Mouse (Mus musculus): ENCODE data around the gene Dock2.

The Dock2 gene

GRCm38 (mm10) chr11:34194158-34194941 is 589.3 kb downstream of the Dock2 start:
- no peak for DNase-seq (ENCODE audit: inconsistent ontology term)

GRCm38 (mm10) chr11:34193658-34194057 is 590.0 kb downstream of the Dock2 start:
- no peak for DNase-seq (ENCODE audit: inconsistent ontology term)

- DNase-seq (ENCODE audit: inconsistent ontology term) = no peak
These were observed 599.4 kb downstream of the Dock2 start for GRCm38 (mm10) chr11:34184266-34184665.

- peak; percentile 85 for DNase-seq (ENCODE audit: inconsistent ontology term)
These were observed 602.2 kb downstream of the Dock2 start for GRCm38 (mm10) chr11:34181214-34182117.

GRCm38 (mm10) chr11:34178752-34179151 is 604.9 kb downstream of the Dock2 start:
- DNase-seq (ENCODE audit: inconsistent ontology term) = no peak

Data from Muller cell, postnatal 12 days (primary cell).